ENCODE assay signal across 25 mouse cellular contexts in genomic region chr1:177644214-177644613, GRCm38 (mm10).
DNase-seq lines count a peak whose midpoint lies in the region; ATAC-seq and TF ChIP-seq lines count a peak whose summit lies in the region.
"Had no signal": no experiment of that assay in that cellular context is flagged by ENCODE, and none has a peak within 500 bp of the region (broad histone marks: within the 10 kb centered on the region; RNA-seq: fewer than 3 reads in every experiment).

No protein-coding gene starts in this region.

- 76% methylated on average over 4 of the region's 4 CpGs for WGBS in kidney, embryonic 16.5 days
- WGBS in lung, postnatal 0 days, result 51% methylated on average over 4 of the region's 4 CpGs

- no peaks in the 10 kb centered on the region for H3K9me3 ChIP-seq in kidney, embryonic 16.5 days (ENCODE audit: low read length)
- H3K9me3 ChIP-seq in lung, postnatal 0 days (ENCODE audit: low read length), result no peaks in the 10 kb centered on the region
- H3K9me3 ChIP-seq: forebrain, embryonic 15.5 days; heart, embryonic 13.5 days; hindbrain, embryonic 10.5 days; hindbrain, embryonic 15.5 days; kidney, embryonic 15.5 days; limb, embryonic 13.5 days; lung, embryonic 15.5 days; midbrain, embryonic 15.5 days; neural tube, embryonic 13.5 days had no signal

- H3K36me3 ChIP-seq in kidney, embryonic 16.5 days (ENCODE audit: insufficient read depth, low read length), result no peaks in the 10 kb centered on the region
- no peaks in the 10 kb centered on the region for H3K36me3 ChIP-seq in lung, postnatal 0 days (ENCODE audit: insufficient read depth, low read length)
- H3K36me3 ChIP-seq: forebrain, embryonic 15.5 days; heart, embryonic 13.5 days; hindbrain, embryonic 10.5 days; hindbrain, embryonic 15.5 days; kidney, embryonic 15.5 days; limb, embryonic 13.5 days; lung, embryonic 15.5 days; midbrain, embryonic 15.5 days; neural tube, embryonic 13.5 days had no signal

- no peak overlapping the region for H3K9ac ChIP-seq in kidney, embryonic 16.5 days (replicated peaks; ENCODE audit: low read length)
- H3K9ac ChIP-seq in lung, postnatal 0 days (replicated peaks; ENCODE audit: low read depth), result no peak overlapping the region
- H3K9ac ChIP-seq: forebrain, embryonic 15.5 days; heart, embryonic 13.5 days; hindbrain, embryonic 15.5 days; kidney, embryonic 15.5 days; limb, embryonic 13.5 days; lung, embryonic 15.5 days; midbrain, embryonic 15.5 days; neural tube, embryonic 13.5 days had no signal

- H3K27ac ChIP-seq in kidney, embryonic 16.5 days (ENCODE audit: low read length), result no peak overlapping the region
- H3K27ac ChIP-seq in lung, postnatal 0 days (ENCODE audit: low read length), result no peak overlapping the region
- H3K27ac ChIP-seq: forebrain, embryonic 15.5 days; heart, embryonic 13.5 days; hindbrain, embryonic 15.5 days; layer of hippocampus, adult 2 months; left cerebral cortex, adult 2 months; limb, embryonic 13.5 days; lung, embryonic 15.5 days; midbrain, embryonic 15.5 days; neural tube, embryonic 13.5 days had no signal

- H3K4me2 ChIP-seq in kidney, embryonic 16.5 days (replicated peaks; ENCODE audit: low read depth, low read length), result no peak overlapping the region
- no peak overlapping the region for H3K4me2 ChIP-seq in lung, postnatal 0 days (replicated peaks; ENCODE audit: low read depth, low read length)
- H3K4me2 ChIP-seq: forebrain, embryonic 15.5 days; heart, embryonic 13.5 days; hindbrain, embryonic 15.5 days; kidney, embryonic 15.5 days; limb, embryonic 13.5 days; liver, embryonic 11.5 days; lung, embryonic 15.5 days; midbrain, embryonic 15.5 days; neural tube, embryonic 13.5 days had no signal

- H3K4me1 ChIP-seq in kidney, embryonic 16.5 days (ENCODE audit: insufficient read depth, low read length), result peaks cover 37% of the 10 kb centered on the region
- H3K4me1 ChIP-seq in lung, postnatal 0 days (ENCODE audit: insufficient read depth, low read depth, low read length), result no peaks in the 10 kb centered on the region

- DNase-seq in A20 (ENCODE audit: low read depth, low spot score), result peak; percentile 20
- DNase-seq in lung, postnatal 0 days (ENCODE audit: low spot score), result no peak
- DNase-seq in kidney, adult 18-20 months, result no peak
- DNase-seq: adrenal gland, postnatal 36 days; gastrocnemius, postnatal 36 days; heart, postnatal 10 days; kidney, postnatal 36 days; right cerebral cortex, postnatal 4 days; thymus, postnatal 4 days had no signal

- TF ChIP-seq CTCF in lung, postnatal 0 days (IDR thresholded peaks at IDR 0.05), result no peak

- H3K27me3 ChIP-seq in kidney, embryonic 16.5 days (ENCODE audit: insufficient read depth, low read length), result no peaks in the 10 kb centered on the region
- no peaks in the 10 kb centered on the region for H3K27me3 ChIP-seq in lung, postnatal 0 days (replicated peaks; ENCODE audit: insufficient read depth, low read length)
- H3K27me3 ChIP-seq: forebrain, embryonic 15.5 days; heart, embryonic 13.5 days; hindbrain, embryonic 15.5 days; kidney, embryonic 15.5 days; limb, embryonic 13.5 days; lung, embryonic 15.5 days; midbrain, embryonic 15.5 days; neural tube, embryonic 13.5 days had no signal

- no peak overlapping the region for H3K4me3 ChIP-seq in kidney, embryonic 16.5 days (ENCODE audit: low read length)
- no peak overlapping the region for H3K4me3 ChIP-seq in lung, postnatal 0 days (ENCODE audit: low read depth, low read length)
- H3K4me3 ChIP-seq: forebrain, embryonic 15.5 days; heart, embryonic 13.5 days; hindbrain, embryonic 10.5 days; hindbrain, embryonic 15.5 days; kidney, embryonic 15.5 days; layer of hippocampus, adult 2 months; left cerebral cortex, adult 2 months; limb, embryonic 13.5 days; lung, embryonic 15.5 days; midbrain, embryonic 15.5 days; neural tube, embryonic 13.5 days had no signal

- ATAC-seq in common myeloid progenitor, adult 5-6 weeks (replicated peaks; ENCODE audit: low read depth, poor library complexity, severe bottlenecking), result peak; percentile 52
- peak; percentile 78 for ATAC-seq in megakaryocyte progenitor cell, adult 5-6 weeks (replicated peaks; ENCODE audit: poor library complexity)
- ATAC-seq in kidney, embryonic 16.5 days (ENCODE audit: low FRiP score, low TSS enrichment), result no peak
- no peak for ATAC-seq in lung, postnatal 0 days
- ATAC-seq: forebrain, embryonic 15.5 days; inflammation-experienced regulatory T-cells, adult 6 months; midbrain, embryonic 15.5 days had no signal

- TF ChIP-seq EP300 in lung, postnatal 0 days (IDR thresholded peaks at IDR 0.05), result no peak

Comparison
In these comparisons a context has a peak if more than half of its experiments do, and no peak if none do; other contexts are left out.
1. ATAC-seq: peak in common myeloid progenitor, adult 5-6 weeks (single experiment) and megakaryocyte progenitor cell, adult 5-6 weeks (single experiment); none in kidney, embryonic 16.5 days (single experiment) and lung, postnatal 0 days (single experiment).